Mouse (Mus musculus): ENCODE results near the gene Pakap.

DNA sequence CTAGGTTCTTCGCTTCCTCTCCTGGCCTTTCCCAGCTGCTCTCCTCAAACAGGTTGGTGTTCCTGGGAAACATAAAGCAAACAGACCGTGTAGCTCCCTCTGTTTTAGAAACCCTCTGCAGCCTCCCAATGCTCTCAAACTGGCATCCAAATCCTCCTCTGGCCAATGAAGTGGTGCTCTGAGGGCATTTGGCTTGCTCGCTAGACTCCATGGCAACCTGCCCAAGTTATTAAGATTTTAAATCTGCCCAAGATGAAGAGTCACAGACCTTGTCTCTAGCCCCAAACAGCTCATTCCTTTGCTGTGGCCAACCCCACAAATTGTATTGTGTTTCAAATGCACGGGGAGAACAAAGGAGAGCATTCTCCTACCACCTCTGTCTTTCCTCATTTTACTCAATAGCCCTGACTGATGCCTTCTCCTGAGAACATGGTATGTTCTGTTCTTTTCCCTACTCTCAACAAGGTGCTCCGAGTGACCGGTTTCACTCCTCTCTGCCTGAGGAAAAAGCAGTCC, 356.6 kb downstream of the Pakap start:
- no peak for TF ChIP-seq POLR2A (IDR thresholded peaks at IDR 0.05; ENCODE audit: insufficient read depth, low read depth, low read length)
- TF ChIP-seq CTCF (IDR thresholded peaks at IDR 0.05; ENCODE audit: insufficient read depth, low read depth, low read length) = no peak
